Mouse (Mus musculus) forebrain, embryonic 13.5 days (tissue): ENCODE data around the gene Phc1. TPM values are rescaled to one million over a fixed set of nuclear protein-coding genes. Genes with fewer than 3 reads are reported as not detected.
A peak's percentile ranks its signal among the peaks of the same experiment; 100 is the strongest.

ENCODE experiments used
- ATAC-seq: fragments of 200-750 bp; cut with Nextera tagmentation; 2 replicates; pipeline ENCODE4 v1.8.0; 2017
- H3K27ac ChIP-seq: fragments of 300-500 bp; sonication (generic); 2 replicates; pipeline ENCODE4 v1.5.1; 2015; ENCODE audit warnings: inconsistent platforms, mild to moderate bottlenecking, moderate library complexity
- H3K27me3 ChIP-seq: fragments of 300-500 bp; sonication (generic); 2 replicates; pipeline ENCODE4 v1.6.1; 2015; ENCODE audit warnings: mild to moderate bottlenecking, inconsistent platforms
- H3K36me3 ChIP-seq: fragments of 300-500 bp; sonication (generic); 2 replicates; pipeline ENCODE4 v1.6.1; 2015; ENCODE audit warnings: mild to moderate bottlenecking, inconsistent platforms; ENCODE audit not compliant: poor library complexity, severe bottlenecking
- H3K4me1 ChIP-seq: fragments of 300-500 bp; sonication (generic); 2 replicates; pipeline ENCODE4 v1.6.1; 2015; ENCODE audit warnings: inconsistent platforms
- H3K4me2 ChIP-seq: fragments of 300-500 bp; sonication (generic); 2 replicates; pipeline ENCODE4 v1.6.1; 2015; ENCODE audit warnings: inconsistent platforms, mild to moderate bottlenecking, moderate library complexity
- H3K4me3 ChIP-seq: fragments of 300-500 bp; sonication (generic); 2 replicates; pipeline ENCODE4 v1.5.1; 2015; ENCODE audit warnings: mild to moderate bottlenecking, inconsistent platforms
- H3K9ac ChIP-seq: fragments of 300-500 bp; sonication (generic); 2 replicates; pipeline ENCODE4 v1.6.1; 2015; ENCODE audit warnings: mild to moderate bottlenecking, inconsistent platforms
- H3K9me3 ChIP-seq: fragments of 300-500 bp; sonication (generic); replicated peaks from 2 replicates; pipeline ENCODE4 v1.6.1; 2016; ENCODE audit warnings: inconsistent platforms
- WGBS: fragments of 180-500 bp; shearing (Covaris S2); methylation state at CpG from one replicate; pipeline ENCODE4 v1.1.7; 2015; 5-methylcytosine and 5-hydroxymethylcytosine counted together
- polyA plus RNA-seq: library from polyadenylated mRNA; unstranded; fragments of >200 nt; fragmentation: Nextera tagmentation; extraction: Ambion mirVana; gene quantifications from 2 replicates; pipeline ENCODE4 v1.2.1, GENCODE M21; 2015

Phc1 gene
- polyA plus RNA-seq, 1 experiment from 2014 or later = 29.9 TPM

DNA sequence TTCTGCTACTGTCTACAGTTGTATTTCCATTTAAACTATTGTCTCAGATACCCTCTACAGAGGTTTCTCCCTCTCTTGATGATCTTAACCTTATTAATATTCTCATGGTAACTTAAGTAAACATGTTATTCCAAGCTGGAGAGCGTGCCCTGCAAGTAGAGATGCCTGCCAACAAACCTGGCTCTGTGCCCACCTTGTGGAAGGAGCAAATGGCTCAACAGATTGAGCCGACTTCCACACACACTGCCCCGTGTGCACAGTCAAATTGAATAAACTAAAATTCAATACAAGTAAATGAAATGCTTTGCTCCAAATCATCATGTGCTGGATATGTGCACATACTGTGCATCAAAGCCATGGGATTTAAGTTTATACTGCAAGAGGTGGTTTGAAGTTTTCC lies 71.8 kb downstream of the Phc1 start:
- no peak overlapping the region for H3K27ac ChIP-seq

More for the DNA sequence above, 71.8 kb downstream of the Phc1 start:
- ATAC-seq = peak; percentile 83
- no peak overlapping the region for H3K4me2 ChIP-seq
- no peaks in the 10 kb centered on the region for H3K36me3 ChIP-seq
- H3K4me1 ChIP-seq = peaks cover 8% of the 10 kb centered on the region; the same call in 1 of the 2 replicates
- H3K9me3 ChIP-seq = no peaks in the 10 kb centered on the region
- H3K27me3 ChIP-seq = no peaks in the 10 kb centered on the region
- H3K4me3 ChIP-seq = no peak overlapping the region
- H3K9ac ChIP-seq = no peak overlapping the region
- WGBS = 43% methylated on average over 3 of the region's 3 CpGs

Other genes with a start within 250 kb of the Phc1 start
- 0.40 and 0.43 TPM in 2 replicates for gene Klrg1, start 57.7 kb downstream of the Phc1 start, polyA plus RNA-seq
- gene M6pr, start 31.8 kb downstream of the Phc1 start, polyA plus RNA-seq = 58.9 and 64.8 TPM in 2 replicates
- 81.1 and 81.7 TPM in 2 replicates for gene Rimklb, start 158.2 kb upstream of the Phc1 start, polyA plus RNA-seq
- gene Mfap5, start 165.3 kb upstream of the Phc1 start, polyA plus RNA-seq = 1.0 and 1.2 TPM in 2 replicates
- gene Aicda, start 213.2 kb upstream of the Phc1 start, polyA plus RNA-seq = 0.12 and 0.21 TPM in 2 replicates